Mouse (Mus musculus) bone marrow, adult 2 months (tissue): ENCODE measurements at regions not wholly inside any gene's neighbourhood (a gene's known extent, or its start where the extent isn't known, plus 50 kb on each side); places are given as distances from the start of the nearest gene placed in this dataset.
"Not testable (repeated sequence)": the region's sequence is repeated elsewhere in the genome, so short reads cannot be mapped to it uniquely, and the experiment has no call there.

ENCODE experiments used
- H3K27ac ChIP-seq: fragments of 200-500 bp; 2 replicates; pipeline ENCODE4 v1.5.1; 2012; ENCODE audit warnings: low read depth, mild to moderate bottlenecking, control low read depth, inconsistent platforms, low read length; ENCODE audit not compliant: control insufficient read depth, poor library complexity, insufficient read depth
- H3K4me1 ChIP-seq: fragments of 200-500 bp; 2 replicates; pipeline ENCODE4 v1.6.1; 2011; ENCODE audit warnings: low read length; ENCODE audit not compliant: control insufficient read depth, insufficient read depth
- H3K4me3 ChIP-seq: fragments of 200-500 bp; replicated peaks from 2 replicates; pipeline ENCODE3; 2011; ENCODE audit warnings: mild to moderate bottlenecking, low read depth, low read length, control low read depth; ENCODE audit not compliant: control insufficient read depth
- CTCF ChIP-seq: fragments of 200-500 bp; IDR thresholded peaks from 2 replicates; pipeline ENCODE4 v1.5.1; 2011; ENCODE audit warnings: low read length, control low read depth; ENCODE audit not compliant: control insufficient read depth, insufficient read depth
- POLR2A ChIP-seq: fragments of 200-500 bp; IDR thresholded peaks from 2 replicates; pipeline ENCODE4 v1.6.1; 2011; ENCODE audit warnings: low read depth, mild to moderate bottlenecking, control low read depth, low read length, borderline replicate concordance; ENCODE audit not compliant: control insufficient read depth
- WGBS: fragments of 180-500 bp; shearing (Covaris S2); methylation state at CpG from one replicate; pipeline ENCODE4 v1.1.7; 2018; 5-methylcytosine and 5-hydroxymethylcytosine counted together

GRCm38 (mm10) chr10:118614251-118614865 lies 173.5 kb downstream of the Ifng start:
- Histone ChIP-seq H3K4me1 (peaks cover 2% of the 10 kb centered on the region; the same call in 1 of the 2 replicates), H3K4me3 (no peak overlapping the region), H3K27ac (no peak overlapping the region)
- TF ChIP-seq CTCF (no peak), POLR2A (no peak)
- WGBS = 83% methylated on average over 6 of the region's 6 CpGs

DNA sequence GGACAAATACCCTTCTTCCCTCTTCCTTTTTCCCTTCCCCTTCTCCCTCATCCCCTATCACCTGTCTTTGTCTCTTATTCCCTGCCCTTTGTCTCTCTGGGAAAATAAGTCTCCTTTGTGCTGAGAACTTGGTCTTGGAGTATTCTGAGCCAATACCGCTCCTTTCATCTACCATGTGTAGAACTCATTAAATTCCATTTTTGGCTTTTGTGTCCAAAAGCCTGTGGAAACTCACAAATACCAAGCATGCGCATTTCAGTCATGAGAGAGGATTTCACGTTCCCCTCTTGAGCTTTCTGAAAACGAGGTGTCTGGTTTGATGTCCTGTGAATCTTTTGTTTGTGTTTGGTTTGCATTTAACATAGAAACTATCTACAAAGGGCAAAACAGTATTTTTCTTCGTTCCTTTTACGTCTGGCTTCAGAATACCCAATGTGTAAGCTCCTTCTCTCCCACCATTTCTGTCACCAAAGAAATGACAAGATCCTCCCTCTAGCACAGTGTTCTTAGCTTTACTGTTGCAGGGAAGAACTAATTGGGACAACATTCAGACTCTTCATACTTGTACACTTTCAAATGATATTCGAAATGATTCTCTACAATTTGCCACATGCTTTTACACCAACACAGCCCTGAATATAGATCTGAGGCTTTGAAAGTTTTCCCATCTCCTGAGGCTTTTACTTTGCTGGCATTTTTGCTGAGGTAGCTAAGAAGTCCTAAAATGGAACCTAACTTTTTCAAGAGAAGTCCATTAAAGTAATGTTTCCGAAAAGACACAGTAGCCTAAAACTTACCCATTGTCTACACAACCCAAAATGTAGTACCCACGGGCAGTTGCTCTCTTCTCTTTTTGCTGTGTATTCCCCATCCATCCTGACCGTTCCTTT lies 174.5 kb downstream of the Ifng start:
- Histone ChIP-seq H3K4me1 (peaks cover 2% of the 10 kb centered on the region; the same call in 1 of the 2 replicates), H3K4me3 (no peak overlapping the region), H3K27ac (no peak overlapping the region)
- TF ChIP-seq POLR2A (no peak), CTCF (no peak)
- WGBS = 80% methylated on average over 10 of the region's 10 CpGs

DNA sequence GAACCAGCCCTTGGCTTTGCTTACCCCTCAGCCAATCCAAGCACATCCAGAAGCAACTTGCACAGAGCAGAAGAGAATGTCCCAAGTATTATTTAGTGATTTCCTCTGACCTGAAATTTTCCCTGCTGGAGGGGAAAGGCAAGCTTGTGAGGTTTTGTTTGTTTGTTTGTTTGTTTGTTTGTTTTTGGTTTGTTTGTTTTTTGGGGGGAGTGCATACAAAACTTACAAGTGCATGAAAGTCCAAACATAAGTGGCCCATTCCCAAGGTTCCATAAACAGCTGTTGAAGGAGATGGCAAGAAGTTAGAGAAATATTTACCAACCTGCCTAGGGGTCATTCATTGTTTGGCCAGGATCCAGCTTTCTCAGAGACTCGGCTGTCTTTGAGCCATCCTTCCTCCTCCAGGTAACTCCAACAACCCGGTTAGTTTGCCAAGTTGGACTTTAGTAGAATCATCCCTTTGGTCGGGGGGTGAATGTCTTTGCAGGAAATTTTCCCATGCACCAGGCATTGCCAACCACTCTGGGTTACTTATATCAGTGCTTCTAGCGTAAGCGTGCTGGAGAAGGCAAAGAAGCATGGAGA lies 175.3 kb downstream of the Ifng start:
- WGBS = 82% methylated on average over 5 of the region's 5 CpGs
- no peaks in the 10 kb centered on the region for H3K4me1 ChIP-seq
- H3K27ac ChIP-seq = no peak overlapping the region
- H3K4me3 ChIP-seq = no peak overlapping the region
- TF ChIP-seq POLR2A (no peak), CTCF (no peak)

- TF ChIP-seq POLR2A = no peak
- no peak for TF ChIP-seq CTCF
- no peak overlapping the region for H3K4me3 ChIP-seq
- no peak overlapping the region for H3K27ac ChIP-seq
- H3K4me1 ChIP-seq = no peaks in the 10 kb centered on the region
- 81% methylated on average over 6 of the region's 6 CpGs for WGBS
These were observed 176.6 kb downstream of the Ifng start for GRCm38 (mm10) chr10:118617291-118618044.

DNA sequence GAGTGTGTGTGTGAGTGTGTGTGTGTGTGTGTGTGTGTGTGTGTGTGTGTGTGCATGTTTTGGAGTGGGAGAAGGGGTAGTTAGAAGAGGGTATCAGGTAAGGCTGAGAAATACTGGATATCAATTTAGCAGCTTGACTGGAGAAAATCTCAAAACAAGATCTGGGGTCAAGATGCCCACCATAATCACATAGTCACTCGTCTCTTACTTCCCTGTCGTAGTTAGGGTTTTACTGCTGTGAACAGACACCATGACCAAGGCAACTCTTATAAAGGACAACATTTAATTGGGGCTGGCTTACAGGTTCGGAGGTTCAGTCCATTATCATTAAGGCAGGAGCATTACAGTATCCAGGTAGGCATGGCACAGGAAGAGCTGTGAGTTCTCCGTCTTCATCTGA lies 177.4 kb downstream of the Ifng start:
- H3K27ac ChIP-seq, H3K4me1 ChIP-seq, H3K4me3 ChIP-seq: not testable (repeated sequence)
- WGBS = 90% methylated on average over 4 of the region's 4 CpGs

DNA sequence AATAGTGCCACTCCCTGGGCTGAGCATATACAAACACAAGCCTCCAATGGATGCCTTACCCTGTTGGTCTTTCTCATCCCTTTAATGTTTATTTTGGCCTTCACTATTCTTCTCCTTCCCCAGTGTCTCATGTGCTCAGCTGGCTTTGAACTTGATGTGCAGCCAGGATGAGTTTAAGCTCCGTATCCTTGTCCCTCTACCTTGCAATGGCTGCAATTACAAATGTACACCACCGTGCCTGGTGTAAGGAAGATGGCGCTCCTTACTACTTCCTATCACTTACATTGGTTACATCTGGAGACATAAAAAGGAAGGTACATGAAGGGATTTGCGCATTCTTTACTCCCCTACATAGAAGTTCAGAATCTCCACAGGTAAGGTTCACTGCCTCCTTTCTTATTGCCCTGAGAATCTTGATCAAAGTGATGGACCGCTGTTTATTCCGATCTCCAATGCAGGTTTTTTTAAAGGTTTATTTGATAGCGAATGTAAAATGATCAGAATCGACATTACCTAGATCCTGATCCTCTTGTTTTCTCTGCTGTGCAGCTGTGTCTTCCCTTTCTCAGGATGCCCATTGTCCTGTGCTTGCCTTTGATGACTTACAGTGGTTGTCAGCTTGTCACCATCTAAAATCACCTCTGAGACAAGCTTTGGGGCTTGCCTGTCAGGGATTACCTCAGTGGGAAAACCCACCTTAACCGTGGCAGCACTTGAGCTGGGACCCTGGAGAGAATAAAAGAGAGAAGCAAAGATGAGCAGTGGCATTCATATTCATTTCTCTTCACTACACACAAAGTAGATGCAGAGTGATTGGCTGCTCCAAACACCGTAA lies 178.1 kb downstream of the Ifng start:
- Histone ChIP-seq H3K4me1 (no peaks in the 10 kb centered on the region), H3K4me3 (no peak overlapping the region), H3K27ac (no peak overlapping the region)
- WGBS = 86% methylated on average over 10 of the region's 10 CpGs
- no peak for TF ChIP-seq CTCF
- no peak for TF ChIP-seq POLR2A

DNA sequence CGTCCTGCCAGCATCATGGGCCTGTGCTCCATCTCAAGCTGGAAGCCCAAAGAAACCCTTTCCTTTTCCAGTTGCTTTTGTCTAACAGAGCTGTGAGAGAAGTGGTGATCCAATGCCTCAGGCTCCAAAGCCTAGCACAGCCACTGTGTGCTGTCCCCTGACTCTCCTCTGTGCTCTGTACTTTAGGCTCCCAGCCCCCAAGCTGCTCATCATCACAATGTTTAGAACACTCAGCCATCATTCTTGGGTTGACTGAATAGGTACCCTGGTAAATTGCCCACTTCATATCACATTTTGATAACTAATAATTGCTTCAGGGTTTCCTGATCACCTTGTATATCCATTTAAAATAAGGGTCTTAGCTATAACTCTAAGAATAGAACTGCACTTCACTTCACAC lies 178.8 kb downstream of the Ifng start:
- TF ChIP-seq CTCF (no peak), POLR2A (no peak)
- Histone ChIP-seq H3K4me1 (no peaks in the 10 kb centered on the region), H3K27ac (no peak overlapping the region), H3K4me3 (no peak overlapping the region)
- WGBS = 87% methylated on average over 1 of the region's 1 CpGs

DNA sequence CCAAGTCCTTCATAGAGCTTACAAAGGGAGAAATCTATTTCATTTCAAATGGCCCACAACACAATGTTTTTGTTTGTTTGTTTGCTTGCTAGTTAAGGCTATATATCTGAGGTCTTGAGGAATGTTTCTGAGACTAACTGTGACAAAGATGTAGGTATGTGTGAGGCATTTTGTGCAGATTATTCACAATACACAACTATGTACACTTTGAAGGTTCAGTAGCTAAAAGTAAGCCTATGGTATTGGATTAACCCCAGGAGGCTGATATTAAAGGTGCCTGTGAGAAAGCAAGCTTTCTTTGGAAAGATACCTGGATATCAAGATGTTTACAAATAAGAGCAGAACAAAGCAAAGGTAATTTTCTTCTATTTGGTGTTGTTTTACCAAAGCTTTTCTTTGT lies 179.8 kb downstream of the Ifng start:
- Histone ChIP-seq H3K27ac (no peak overlapping the region), H3K4me1 (no peaks in the 10 kb centered on the region), H3K4me3 (no peak overlapping the region)
- TF ChIP-seq POLR2A (no peak), CTCF (no peak)
